Mouse (Mus musculus): ENCODE results near the gene Slc38a1. TPM values are rescaled to one million over a fixed set of nuclear protein-coding genes. Genes with fewer than 3 reads are reported as not detected.
"Not testable (repeated sequence)": the region's sequence is repeated elsewhere in the genome, so short reads cannot be mapped to it uniquely, and the experiment has no call there.

Slc38a1 gene
- polyA plus RNA-seq, 1 experiment from 2014 or later: 36.4 TPM

- WGBS (ENCODE audit: missing documents): under 1% methylated on average over 31 of the region's 31 CpGs
- Histone ChIP-seq H3K79me2 (ENCODE audit: inconsistent target) (peaks cover 50% of the 10 kb centered on the region), H3K27ac (peak overlapping the region; percentile 84), H3K36me3 (ENCODE audit: inconsistent target) (no peaks in the 10 kb centered on the region), H3K4me3 (ENCODE audit: inconsistent target) (peak overlapping the region; percentile 91)
Measured at GRCm38 (mm10) chr15:96641821-96642435, 785 bp downstream of the Slc38a1 start.

- H3K4me3 ChIP-seq (ENCODE audit: inconsistent target): peak overlapping the region; percentile 91
- peak overlapping the region; percentile 84 for H3K27ac ChIP-seq
- under 1% methylated on average over 63 of the region's 63 CpGs for WGBS (ENCODE audit: missing documents)
- peaks cover 56% of the 10 kb centered on the region for H3K79me2 ChIP-seq (ENCODE audit: inconsistent target)
- H3K36me3 ChIP-seq (ENCODE audit: inconsistent target): no peaks in the 10 kb centered on the region
Measured at GRCm38 (mm10) chr15:96641111-96641820, 1.4 kb downstream of the Slc38a1 start.

- whole genome bisulfite sequencing (ENCODE audit: missing documents): 20% methylated on average over 15 of the region's 16 CpGs
- Histone ChIP-seq H3K4me3 (ENCODE audit: inconsistent target) (peak overlapping the region; percentile 91), H3K27ac (peak overlapping the region; percentile 84), H3K36me3 (ENCODE audit: inconsistent target) (no peaks in the 10 kb centered on the region), H3K79me2 (ENCODE audit: inconsistent target) (peaks cover 65% of the 10 kb centered on the region)
Measured at GRCm38 (mm10) chr15:96640291-96640985, 2.3 kb downstream of the Slc38a1 start.

GRCm38 (mm10) chr15:96639630-96640029 is 3.1 kb downstream of the Slc38a1 start:
- no peak overlapping the region for H3K4me3 ChIP-seq (ENCODE audit: inconsistent target)
- H3K36me3 ChIP-seq (ENCODE audit: inconsistent target): no peaks in the 10 kb centered on the region
- 94% methylated on average over 8 of the region's 8 CpGs for WGBS (ENCODE audit: missing documents)
- no peak overlapping the region for H3K27ac ChIP-seq
- peaks cover 73% of the 10 kb centered on the region for H3K79me2 ChIP-seq (ENCODE audit: inconsistent target)

- WGBS (ENCODE audit: missing documents): 61% methylated on average over 2 of the region's 2 CpGs
- Histone ChIP-seq H3K4me3 (ENCODE audit: inconsistent target) (peak overlapping the region; percentile 11; the same call in 1 of the 2 replicates), H3K27ac (peak overlapping the region; percentile 55), H3K36me3 (ENCODE audit: inconsistent target) (no peaks in the 10 kb centered on the region), H3K79me2 (ENCODE audit: inconsistent target) (peaks cover 82% of the 10 kb centered on the region)
Measured at GRCm38 (mm10) chr15:96638656-96639055, 4.1 kb downstream of the Slc38a1 start.

- Histone ChIP-seq H3K4me3 (ENCODE audit: inconsistent target) (peak overlapping the region; percentile 11; the same call in 1 of the 2 replicates), H3K79me2 (ENCODE audit: inconsistent target) (peaks cover 87% of the 10 kb centered on the region), H3K27ac (peak overlapping the region; percentile 55), H3K36me3 (ENCODE audit: inconsistent target) (no peaks in the 10 kb centered on the region)
- WGBS (ENCODE audit: missing documents): 12% methylated on average over 10 of the region's 10 CpGs
Measured at GRCm38 (mm10) chr15:96638173-96638572, 4.5 kb downstream of the Slc38a1 start.

GRCm38 (mm10) chr15:96634670-96635405 is 7.9 kb downstream of the Slc38a1 start:
- H3K36me3 ChIP-seq (ENCODE audit: inconsistent target): no peaks in the 10 kb centered on the region
- peaks cover 97% of the 10 kb centered on the region for H3K79me2 ChIP-seq (ENCODE audit: inconsistent target)
- WGBS (ENCODE audit: missing documents): 97% methylated on average over 19 of the region's 19 CpGs
- H3K27ac ChIP-seq: no peak overlapping the region
- H3K4me3 ChIP-seq (ENCODE audit: inconsistent target): no peak overlapping the region

GRCm38 (mm10) chr15:96632201-96632600 is 10.5 kb downstream of the Slc38a1 start:
- H3K79me2 ChIP-seq (ENCODE audit: inconsistent target): peaks cover 100% of the 10 kb centered on the region
- H3K36me3 ChIP-seq (ENCODE audit: inconsistent target): no peaks in the 10 kb centered on the region
- H3K4me3 ChIP-seq (ENCODE audit: inconsistent target): no peak overlapping the region
- H3K27ac ChIP-seq: no peak overlapping the region
- 94% methylated on average over 5 of the region's 5 CpGs for WGBS (ENCODE audit: missing documents)

- peaks cover 100% of the 10 kb centered on the region for H3K79me2 ChIP-seq (ENCODE audit: inconsistent target)
- H3K27ac ChIP-seq: no peak overlapping the region
- H3K36me3 ChIP-seq (ENCODE audit: inconsistent target): no peaks in the 10 kb centered on the region
- no peak overlapping the region for H3K4me3 ChIP-seq (ENCODE audit: inconsistent target)
- WGBS (ENCODE audit: missing documents): 80% methylated on average over 12 of the region's 13 CpGs
Measured at GRCm38 (mm10) chr15:96631107-96631718, 11.5 kb downstream of the Slc38a1 start.

- Histone ChIP-seq H3K79me2 (ENCODE audit: inconsistent target) (peaks cover 99% of the 10 kb centered on the region), H3K4me3 (ENCODE audit: inconsistent target) (no peak overlapping the region), H3K36me3 (ENCODE audit: inconsistent target) (peaks cover 8% of the 10 kb centered on the region), H3K27ac (no peak overlapping the region)
- 90% methylated on average over 7 of the region's 7 CpGs for WGBS (ENCODE audit: missing documents)
Measured at GRCm38 (mm10) chr15:96628256-96628655, 14.5 kb downstream of the Slc38a1 start.

- Histone ChIP-seq H3K4me3 (ENCODE audit: inconsistent target) (no peak overlapping the region), H3K27ac (no peak overlapping the region), H3K79me2 (ENCODE audit: inconsistent target) (peaks cover 96% of the 10 kb centered on the region), H3K36me3 (ENCODE audit: inconsistent target) (peaks cover 18% of the 10 kb centered on the region)
- WGBS (ENCODE audit: missing documents): 83% methylated on average over 5 of the region's 5 CpGs
Measured at GRCm38 (mm10) chr15:96626871-96627270, 15.8 kb downstream of the Slc38a1 start.

- H3K36me3 ChIP-seq (ENCODE audit: inconsistent target): peaks cover 18% of the 10 kb centered on the region
- not testable (repeated sequence) for H3K27ac ChIP-seq; H3K4me3 ChIP-seq (ENCODE audit: inconsistent target)
- H3K79me2 ChIP-seq (ENCODE audit: inconsistent target): peaks cover 96% of the 10 kb centered on the region
- WGBS (ENCODE audit: missing documents): 89% methylated on average over 9 of the region's 9 CpGs
Measured at GRCm38 (mm10) chr15:96625012-96625411, 17.7 kb downstream of the Slc38a1 start.

- H3K36me3 ChIP-seq (ENCODE audit: inconsistent target): peaks cover 18% of the 10 kb centered on the region
- WGBS (ENCODE audit: missing documents): 95% methylated on average over 7 of the region's 7 CpGs
- no peak overlapping the region for H3K4me3 ChIP-seq (ENCODE audit: inconsistent target)
- H3K27ac ChIP-seq: no peak overlapping the region
- H3K79me2 ChIP-seq (ENCODE audit: inconsistent target): peaks cover 96% of the 10 kb centered on the region
Measured at GRCm38 (mm10) chr15:96622376-96622775, 20.3 kb downstream of the Slc38a1 start.

- no peak overlapping the region for H3K4me3 ChIP-seq (ENCODE audit: inconsistent target)
- H3K79me2 ChIP-seq (ENCODE audit: inconsistent target): peaks cover 96% of the 10 kb centered on the region
- peaks cover 18% of the 10 kb centered on the region for H3K36me3 ChIP-seq (ENCODE audit: inconsistent target)
- no peak overlapping the region for H3K27ac ChIP-seq
- 51% methylated on average over 6 of the region's 6 CpGs for WGBS (ENCODE audit: missing documents)
Measured at GRCm38 (mm10) chr15:96621686-96622085, 21.0 kb downstream of the Slc38a1 start.
